ENCODE assay signal across 16 mouse cellular contexts in the genomic region with DNA sequence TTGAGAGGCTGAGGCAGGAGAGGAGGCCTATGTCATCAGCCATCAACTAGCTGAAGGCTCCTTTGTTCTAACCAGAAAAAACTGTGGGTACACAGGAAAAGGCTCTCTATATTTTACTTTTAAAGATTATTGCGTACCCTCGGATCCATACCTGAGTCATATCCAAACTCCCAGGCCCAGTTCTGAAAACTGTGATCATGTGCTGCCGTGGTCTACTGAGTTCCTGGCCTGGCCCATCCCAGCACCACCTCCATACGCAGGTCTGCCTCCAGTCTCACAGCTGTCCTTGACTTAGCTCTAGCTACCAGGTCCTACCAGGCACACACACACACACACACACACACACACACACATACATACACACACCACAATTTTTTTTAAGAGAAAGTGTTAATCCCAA.
"Had no signal": no experiment of that assay in that cellular context is flagged by ENCODE, and none has a peak within 500 bp of the region (broad histone marks: within the 10 kb centered on the region; RNA-seq: fewer than 3 reads in every experiment).

No protein-coding gene starts in this region.

- DNase-seq: retina, postnatal 1 day; right cerebral cortex, adult 18-20 months; right cerebral cortex, postnatal 14 days; right cerebral cortex, postnatal 25 days; right cerebral cortex, postnatal 4 days; spleen, adult 18-20 months; thymus, adult 18-20 months; thymus, adult 2 months; thymus, postnatal 14 days; thymus, postnatal 25 days; thymus, postnatal 36 days; thymus, postnatal 4 days had no signal

- H3K4me1 ChIP-seq: neural tube, embryonic 13.5 days; neural tube, embryonic 15.5 days; stomach, embryonic 15.5 days had no signal

- H3K27ac ChIP-seq: neural tube, embryonic 13.5 days; neural tube, embryonic 15.5 days; stomach, embryonic 15.5 days; stomach, postnatal 0 days had no signal

- H3K4me3 ChIP-seq: neural tube, embryonic 13.5 days; neural tube, embryonic 15.5 days; stomach, embryonic 15.5 days had no signal

- H3K27me3 ChIP-seq: neural tube, embryonic 13.5 days; neural tube, embryonic 15.5 days; stomach, embryonic 15.5 days had no signal

- H3K36me3 ChIP-seq: neural tube, embryonic 13.5 days; neural tube, embryonic 15.5 days; stomach, embryonic 15.5 days had no signal

- H3K9me3 ChIP-seq: neural tube, embryonic 15.5 days; stomach, embryonic 15.5 days had no signal

- H3K4me2 ChIP-seq: neural tube, embryonic 13.5 days; neural tube, embryonic 15.5 days; stomach, embryonic 15.5 days had no signal

- H3K9ac ChIP-seq: neural tube, embryonic 13.5 days; neural tube, embryonic 15.5 days; stomach, embryonic 15.5 days had no signal
